Mouse (Mus musculus): ENCODE data around the gene Synpo2. TPM values are rescaled to one million over a fixed set of nuclear protein-coding genes. Genes with fewer than 3 reads are reported as not detected.

The Synpo2 gene
- polyA plus RNA-seq, 1 experiment from 2014 or later, result 2.2 TPM

DNA sequence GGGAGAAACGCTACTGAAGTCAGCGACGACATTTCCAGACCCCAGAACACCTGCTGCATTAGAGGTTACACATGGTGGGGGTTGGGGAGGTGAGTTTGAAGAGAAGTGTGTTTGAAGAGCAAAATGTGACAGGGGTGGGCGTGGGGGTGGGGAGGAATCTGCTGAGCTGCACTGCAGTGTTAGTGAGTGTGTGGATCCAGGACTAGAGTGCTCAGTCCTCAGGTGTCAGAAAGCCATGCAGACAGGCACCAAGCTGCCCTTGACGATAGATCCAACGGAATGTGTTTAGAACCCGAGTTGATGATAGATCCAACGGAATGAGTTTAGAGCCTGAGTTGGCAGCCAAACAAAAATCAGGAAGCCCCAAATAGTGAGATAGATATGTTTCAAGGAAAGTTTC is 89.4 kb downstream of the Synpo2 start:
- ATAC-seq, result no peak
- no peak for DNase-seq (ENCODE audit: low spot score)
- 44% methylated on average over 8 of the region's 8 CpGs for WGBS
- H3K4me1 ChIP-seq (ENCODE audit: insufficient read depth, low read depth, low read length), result no peaks in the 10 kb centered on the region
- H3K36me3 ChIP-seq (ENCODE audit: insufficient read depth, low read length), result no peaks in the 10 kb centered on the region
- no peak overlapping the region for H3K27ac ChIP-seq (ENCODE audit: low read length)
- no peak overlapping the region for H3K4me2 ChIP-seq (replicated peaks; ENCODE audit: low read depth, low read length)
- H3K4me3 ChIP-seq (ENCODE audit: low read depth, low read length), result no peak overlapping the region
- TF ChIP-seq CTCF (IDR thresholded peaks at IDR 0.05) (no peak), EP300 (IDR thresholded peaks at IDR 0.05) (no peak)
- H3K9ac ChIP-seq (replicated peaks; ENCODE audit: low read depth), result no peak overlapping the region
- H3K27me3 ChIP-seq (replicated peaks; ENCODE audit: insufficient read depth, low read length), result no peaks in the 10 kb centered on the region
- no peaks in the 10 kb centered on the region for H3K9me3 ChIP-seq (ENCODE audit: low read length)

DNA sequence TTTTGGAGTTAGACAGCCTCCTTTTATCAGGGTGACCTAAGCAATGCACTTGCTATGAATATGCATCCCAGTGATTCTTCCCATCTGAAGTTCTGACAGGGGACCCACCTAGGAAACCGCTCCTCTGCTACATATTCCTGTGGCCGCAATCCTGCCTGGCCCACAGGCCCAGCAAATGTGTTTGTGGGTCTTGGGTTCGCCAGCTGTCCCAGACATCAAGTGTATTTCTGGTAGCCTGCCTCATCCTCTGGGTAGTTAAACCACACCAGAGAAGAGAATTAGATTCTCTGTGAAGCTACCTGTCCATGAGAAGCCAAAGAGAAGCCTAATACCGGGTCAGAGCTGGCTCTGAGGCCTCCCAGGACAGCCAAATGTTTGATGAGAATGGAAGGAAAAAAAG is 90.0 kb downstream of the Synpo2 start:
- Histone ChIP-seq H3K27ac (ENCODE audit: low read length) (no peak overlapping the region), H3K9ac (replicated peaks; ENCODE audit: low read depth) (no peak overlapping the region), H3K27me3 (replicated peaks; ENCODE audit: insufficient read depth, low read length) (no peaks in the 10 kb centered on the region), H3K4me2 (replicated peaks; ENCODE audit: low read depth, low read length) (no peak overlapping the region), H3K36me3 (ENCODE audit: insufficient read depth, low read length) (no peaks in the 10 kb centered on the region), H3K9me3 (ENCODE audit: low read length) (no peaks in the 10 kb centered on the region), H3K4me3 (ENCODE audit: low read depth, low read length) (no peak overlapping the region), H3K4me1 (ENCODE audit: insufficient read depth, low read depth, low read length) (no peaks in the 10 kb centered on the region)
- DNase-seq (ENCODE audit: low spot score), result no peak
- TF ChIP-seq EP300 (IDR thresholded peaks at IDR 0.05), result no peak
- TF ChIP-seq CTCF (IDR thresholded peaks at IDR 0.05), result no peak
- WGBS, result 82% methylated on average over 4 of the region's 4 CpGs
- no peak for ATAC-seq

DNA sequence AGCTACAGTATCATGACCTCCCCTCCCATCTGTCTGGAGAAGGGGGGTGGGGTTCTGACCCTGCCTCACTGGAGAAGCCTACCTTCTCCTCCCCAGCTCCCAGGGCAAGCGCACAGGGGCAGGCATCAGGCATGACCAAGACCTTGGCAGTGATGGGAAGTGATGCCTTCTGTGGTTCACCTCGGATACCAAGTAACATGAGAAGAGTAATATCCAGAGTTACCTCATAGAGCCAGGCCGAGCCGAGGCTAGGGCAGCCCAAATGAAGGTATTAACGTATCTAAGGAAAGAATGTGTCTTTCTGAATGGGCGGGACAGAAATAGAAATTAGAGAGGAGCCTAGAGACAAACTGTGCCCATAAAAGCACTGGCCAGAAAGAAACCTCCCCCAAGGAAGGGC is 92.5 kb downstream of the Synpo2 start:
- TF ChIP-seq EP300 (IDR thresholded peaks at IDR 0.05) (no peak), CTCF (IDR thresholded peaks at IDR 0.05) (no peak)
- H3K9ac ChIP-seq (replicated peaks; ENCODE audit: low read depth), result no peak overlapping the region
- no peaks in the 10 kb centered on the region for H3K9me3 ChIP-seq (ENCODE audit: low read length)
- WGBS, result 77% methylated on average over 6 of the region's 6 CpGs
- no peaks in the 10 kb centered on the region for H3K4me1 ChIP-seq (ENCODE audit: insufficient read depth, low read depth, low read length)
- H3K27me3 ChIP-seq (replicated peaks; ENCODE audit: insufficient read depth, low read length), result no peaks in the 10 kb centered on the region
- DNase-seq (ENCODE audit: low spot score) (no peak), ATAC-seq (no peak)
- H3K4me2 ChIP-seq (replicated peaks; ENCODE audit: low read depth, low read length), result no peak overlapping the region
- no peak overlapping the region for H3K4me3 ChIP-seq (ENCODE audit: low read depth, low read length)
- H3K27ac ChIP-seq (ENCODE audit: low read length), result no peak overlapping the region
- no peaks in the 10 kb centered on the region for H3K36me3 ChIP-seq (ENCODE audit: insufficient read depth, low read length)

DNA sequence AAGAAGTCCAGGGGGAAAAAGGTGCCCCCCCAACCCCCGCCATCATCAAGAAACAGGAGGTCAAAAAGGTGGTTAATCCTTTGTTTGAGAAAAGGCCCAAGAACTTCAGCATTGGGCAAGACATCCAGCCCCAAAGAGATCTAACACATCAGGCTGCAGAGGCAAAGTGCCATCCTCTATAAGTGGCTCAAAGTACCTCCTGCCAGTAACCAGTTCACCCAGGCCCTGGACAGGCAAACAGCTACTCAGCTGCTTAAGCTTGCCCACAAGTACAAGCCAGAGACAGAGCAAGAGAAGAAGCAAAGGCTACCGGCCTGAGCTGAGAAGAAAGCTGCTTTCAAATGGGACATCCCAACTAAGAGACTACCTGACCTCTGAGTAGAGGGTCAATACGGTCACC is 93.7 kb downstream of the Synpo2 start:
- no peaks in the 10 kb centered on the region for H3K27me3 ChIP-seq (replicated peaks; ENCODE audit: insufficient read depth, low read length)
- no peak for DNase-seq (ENCODE audit: low spot score)
- H3K4me1 ChIP-seq (ENCODE audit: insufficient read depth, low read depth, low read length), result peaks cover 3% of the 10 kb centered on the region; the same call in 1 of the 2 replicates
- TF ChIP-seq CTCF (IDR thresholded peaks at IDR 0.05) (no peak), EP300 (IDR thresholded peaks at IDR 0.05) (no peak)
- no peak overlapping the region for H3K4me3 ChIP-seq (ENCODE audit: low read depth, low read length)
- no peaks in the 10 kb centered on the region for H3K9me3 ChIP-seq (ENCODE audit: low read length)
- no peaks in the 10 kb centered on the region for H3K36me3 ChIP-seq (ENCODE audit: insufficient read depth, low read length)
- no peak for ATAC-seq
- H3K27ac ChIP-seq (ENCODE audit: low read length), result no peak overlapping the region
- WGBS, result 75% methylated on average over 3 of the region's 3 CpGs
- no peak overlapping the region for H3K4me2 ChIP-seq (replicated peaks; ENCODE audit: low read depth, low read length)
- no peak overlapping the region for H3K9ac ChIP-seq (replicated peaks; ENCODE audit: low read depth)

DNA sequence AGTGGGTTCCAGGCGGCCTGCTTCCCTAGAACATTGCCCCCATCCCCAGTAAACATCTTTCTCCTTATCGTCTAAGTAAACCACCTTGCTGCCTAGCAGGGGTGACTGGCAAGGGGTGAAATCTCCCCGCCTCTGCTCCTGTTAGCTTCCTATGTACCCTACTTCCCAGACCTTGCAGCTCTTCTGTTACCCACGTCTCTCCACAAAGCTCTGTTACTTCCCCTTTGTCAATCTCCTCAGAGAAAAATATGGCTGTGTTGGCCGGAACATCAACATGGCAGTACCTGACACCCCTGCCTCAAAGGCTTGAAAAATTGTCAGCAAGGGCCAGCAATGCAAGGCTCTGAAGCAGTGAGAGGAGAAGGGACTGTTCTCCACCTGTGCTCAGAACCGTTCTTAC is 94.9 kb downstream of the Synpo2 start:
- no peaks in the 10 kb centered on the region for H3K9me3 ChIP-seq (ENCODE audit: low read length)
- no peak overlapping the region for H3K4me2 ChIP-seq (replicated peaks; ENCODE audit: low read depth, low read length)
- no peak overlapping the region for H3K4me3 ChIP-seq (ENCODE audit: low read depth, low read length)
- WGBS, result 70% methylated on average over 6 of the region's 6 CpGs
- no peak for DNase-seq (ENCODE audit: low spot score)
- peaks cover 3% of the 10 kb centered on the region; the same call in 1 of the 2 replicates for H3K4me1 ChIP-seq (ENCODE audit: insufficient read depth, low read depth, low read length)
- no peak for ATAC-seq
- H3K27ac ChIP-seq (ENCODE audit: low read length), result no peak overlapping the region
- no peak overlapping the region for H3K9ac ChIP-seq (replicated peaks; ENCODE audit: low read depth)
- no peaks in the 10 kb centered on the region for H3K27me3 ChIP-seq (replicated peaks; ENCODE audit: insufficient read depth, low read length)
- TF ChIP-seq CTCF (IDR thresholded peaks at IDR 0.05), result no peak
- no peak for TF ChIP-seq EP300 (IDR thresholded peaks at IDR 0.05)
- H3K36me3 ChIP-seq (ENCODE audit: insufficient read depth, low read length), result no peaks in the 10 kb centered on the region

DNA sequence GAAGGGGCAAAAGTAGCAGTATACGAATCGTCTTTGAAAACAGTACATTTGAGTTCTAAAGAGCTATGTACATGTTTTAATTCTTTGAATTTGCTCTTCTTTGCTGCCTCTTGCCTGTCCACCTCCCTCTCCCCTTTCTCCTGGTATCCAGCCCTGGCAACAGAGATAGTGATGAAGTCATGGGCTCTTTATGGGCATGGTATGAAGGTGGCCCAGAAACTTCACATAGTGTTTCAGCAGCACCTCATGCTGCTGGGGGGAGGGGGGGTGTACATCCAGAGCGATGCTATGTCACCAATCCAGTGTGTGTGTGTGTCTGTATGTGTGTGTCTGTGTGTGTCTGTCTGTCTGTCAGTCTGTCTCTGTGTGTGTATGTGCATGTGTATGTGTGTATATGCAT is 95.8 kb downstream of the Synpo2 start:
- no peak overlapping the region for H3K4me2 ChIP-seq (replicated peaks; ENCODE audit: low read depth, low read length)
- no peaks in the 10 kb centered on the region for H3K36me3 ChIP-seq (ENCODE audit: insufficient read depth, low read length)
- peaks cover 3% of the 10 kb centered on the region; the same call in 1 of the 2 replicates for H3K4me1 ChIP-seq (ENCODE audit: insufficient read depth, low read depth, low read length)
- H3K9me3 ChIP-seq (ENCODE audit: low read length), result no peaks in the 10 kb centered on the region
- ATAC-seq, result no peak
- no peak overlapping the region for H3K4me3 ChIP-seq (ENCODE audit: low read depth, low read length)
- H3K27ac ChIP-seq (ENCODE audit: low read length), result no peak overlapping the region
- no peaks in the 10 kb centered on the region for H3K27me3 ChIP-seq (replicated peaks; ENCODE audit: insufficient read depth, low read length)
- 91% methylated on average over 3 of the region's 3 CpGs for WGBS
- no peak for DNase-seq (ENCODE audit: low spot score)
- no peak overlapping the region for H3K9ac ChIP-seq (replicated peaks; ENCODE audit: low read depth)
- TF ChIP-seq EP300 (IDR thresholded peaks at IDR 0.05), result no peak
- TF ChIP-seq CTCF (IDR thresholded peaks at IDR 0.05), result no peak

DNA sequence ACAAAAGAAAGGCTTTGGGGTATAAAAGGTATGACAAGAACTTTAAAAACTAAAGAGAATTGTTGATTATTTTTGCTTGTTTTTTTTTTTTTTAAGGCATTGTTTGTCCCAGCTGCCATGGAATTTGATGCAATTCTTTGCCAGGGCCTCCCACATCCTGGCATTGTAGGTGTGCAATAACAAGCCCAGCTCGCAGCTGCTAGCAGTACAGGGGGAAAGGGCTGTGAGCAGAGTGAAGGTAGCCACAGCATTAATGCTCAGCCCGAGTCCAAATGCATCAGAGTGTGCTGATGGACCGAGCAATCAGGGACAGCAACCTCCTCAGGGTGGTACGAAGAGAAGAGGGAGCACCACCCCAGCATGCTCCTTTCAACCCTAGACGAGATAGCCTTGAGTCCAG is 96.3 kb downstream of the Synpo2 start:
- no peaks in the 10 kb centered on the region for H3K27me3 ChIP-seq (replicated peaks; ENCODE audit: insufficient read depth, low read length)
- WGBS, result 58% methylated on average over 5 of the region's 5 CpGs
- H3K4me1 ChIP-seq (ENCODE audit: insufficient read depth, low read depth, low read length), result peaks cover 3% of the 10 kb centered on the region; the same call in 1 of the 2 replicates

More for the DNA sequence above, 96.3 kb downstream of the Synpo2 start:
- ATAC-seq, result no peak
- no peak for TF ChIP-seq EP300 (IDR thresholded peaks at IDR 0.05)
- TF ChIP-seq CTCF (IDR thresholded peaks at IDR 0.05), result no peak
- DNase-seq (ENCODE audit: low spot score), result no peak
- H3K9me3 ChIP-seq (ENCODE audit: low read length), result no peaks in the 10 kb centered on the region
- H3K27ac ChIP-seq (ENCODE audit: low read length), result peak overlapping the region; percentile 63; the same call in 1 of the 2 replicates
- H3K36me3 ChIP-seq (ENCODE audit: insufficient read depth, low read length), result no peaks in the 10 kb centered on the region
- no peak overlapping the region for H3K9ac ChIP-seq (replicated peaks; ENCODE audit: low read depth)
- no peak overlapping the region for H3K4me2 ChIP-seq (replicated peaks; ENCODE audit: low read depth, low read length)
- H3K4me3 ChIP-seq (ENCODE audit: low read depth, low read length), result no peak overlapping the region

Measured in lung, postnatal 0 days (tissue).